Mouse (Mus musculus): ENCODE results near the gene Hmces. TPM values are rescaled to one million over a fixed set of nuclear protein-coding genes. Genes with fewer than 3 reads are reported as not detected.

Gene Hmces
- polyA plus RNA-seq (2015; fragmentation: Nextera tagmentation; extraction: Ambion mirVana) = 40.3 and 42.7 TPM in 2 replicates

GRCm38 (mm10) chr6:87913661-87914325, at the start of gene Hmces:
Hmces (plus strand) TSS chr6:87913935.
- WGBS = 2% methylated on average over 55 of the region's 62 CpGs

GRCm38 (mm10) chr6:87866211-87866610, 47.5 kb upstream of the Hmces start:
- H3K36me3 ChIP-seq = no peaks in the 10 kb centered on the region
- 88% methylated on average over 6 of the region's 6 CpGs for WGBS
- no peak overlapping the region for H3K4me3 ChIP-seq (replicated peaks)
- H3K4me2 ChIP-seq (replicated peaks) = no peak overlapping the region
- ATAC-seq = no peak
- H3K27ac ChIP-seq = no peak overlapping the region
- H3K27me3 ChIP-seq = no peaks in the 10 kb centered on the region
- H3K9ac ChIP-seq (replicated peaks) = no peak overlapping the region
- H3K9me3 ChIP-seq = no peaks in the 10 kb centered on the region
- no peaks in the 10 kb centered on the region for H3K4me1 ChIP-seq (replicated peaks)

More at GRCm38 (mm10) chr6:87913661-87914325, at the start of gene Hmces:
- H3K4me3 ChIP-seq (replicated peaks) = peak within 1 kb of the TSS; percentile 94
- peak within 1 kb of the TSS; percentile 84 for H3K27ac ChIP-seq
- H3K27me3 ChIP-seq = no peaks in the 10 kb centered on the region
- H3K9me3 ChIP-seq = no peaks in the 10 kb centered on the region
- H3K9ac ChIP-seq (replicated peaks) = peak within 1 kb of the TSS; percentile 85
- H3K4me2 ChIP-seq (replicated peaks) = peak within 1 kb of the TSS; percentile 84
- H3K4me1 ChIP-seq (replicated peaks) = peaks cover 20% of the 10 kb centered on the region
- peaks cover 62% of the 10 kb centered on the region for H3K36me3 ChIP-seq
- ATAC-seq = peak; percentile 94

- Histone ChIP-seq H3K9ac (replicated peaks) (no peak overlapping the region), H3K4me3 (replicated peaks) (no peak overlapping the region), H3K27me3 (no peaks in the 10 kb centered on the region), H3K4me1 (replicated peaks) (no peaks in the 10 kb centered on the region), H3K9me3 (no peaks in the 10 kb centered on the region), H3K27ac (no peak overlapping the region), H3K36me3 (no peaks in the 10 kb centered on the region), H3K4me2 (replicated peaks) (no peak overlapping the region)
- ATAC-seq = no peak
- WGBS = 83% methylated on average over 2 of the region's 2 CpGs
Observed at GRCm38 (mm10) chr6:87867256-87867655, 46.5 kb upstream of the Hmces start.

- Histone ChIP-seq H3K4me2 (replicated peaks) (no peak overlapping the region), H3K4me3 (replicated peaks) (no peak overlapping the region), H3K9me3 (no peaks in the 10 kb centered on the region), H3K27me3 (no peaks in the 10 kb centered on the region), H3K4me1 (replicated peaks) (no peaks in the 10 kb centered on the region), H3K9ac (replicated peaks) (no peak overlapping the region), H3K27ac (no peak overlapping the region), H3K36me3 (no peaks in the 10 kb centered on the region)
- ATAC-seq = no peak
- WGBS = 82% methylated on average over 9 of the region's 9 CpGs
Observed at GRCm38 (mm10) chr6:87868871-87869506, 44.7 kb upstream of the Hmces start.

- ATAC-seq = no peak
- Histone ChIP-seq H3K27me3 (no peaks in the 10 kb centered on the region), H3K4me2 (replicated peaks) (no peak overlapping the region), H3K27ac (no peak overlapping the region), H3K4me3 (replicated peaks) (no peak overlapping the region), H3K4me1 (replicated peaks) (no peaks in the 10 kb centered on the region), H3K36me3 (no peaks in the 10 kb centered on the region), H3K9me3 (no peaks in the 10 kb centered on the region), H3K9ac (replicated peaks) (no peak overlapping the region)
- WGBS = 81% methylated on average over 1 of the region's 1 CpGs
Observed at GRCm38 (mm10) chr6:87870440-87870839, 43.3 kb upstream of the Hmces start.

- H3K27me3 ChIP-seq = no peaks in the 10 kb centered on the region
- no peak for ATAC-seq
- H3K36me3 ChIP-seq = no peaks in the 10 kb centered on the region
- WGBS = 82% methylated on average over 7 of the region's 7 CpGs
- no peak overlapping the region for H3K9ac ChIP-seq (replicated peaks)
- H3K4me2 ChIP-seq (replicated peaks) = no peak overlapping the region
- no peak overlapping the region for H3K27ac ChIP-seq
- no peaks in the 10 kb centered on the region for H3K9me3 ChIP-seq
- H3K4me3 ChIP-seq (replicated peaks) = no peak overlapping the region
- no peaks in the 10 kb centered on the region for H3K4me1 ChIP-seq (replicated peaks)
Observed at GRCm38 (mm10) chr6:87871240-87871639, 42.5 kb upstream of the Hmces start.

GRCm38 (mm10) chr6:87873104-87873503, 40.6 kb upstream of the Hmces start:
- Histone ChIP-seq H3K4me1 (replicated peaks) (no peaks in the 10 kb centered on the region), H3K4me2 (replicated peaks) (no peak overlapping the region), H3K9ac (replicated peaks) (no peak overlapping the region), H3K27me3 (no peaks in the 10 kb centered on the region), H3K27ac (no peak overlapping the region), H3K4me3 (replicated peaks) (no peak overlapping the region), H3K9me3 (no peaks in the 10 kb centered on the region), H3K36me3 (no peaks in the 10 kb centered on the region)
- 76% methylated on average over 1 of the region's 1 CpGs for WGBS
- ATAC-seq = no peak

- 87% methylated on average over 2 of the region's 2 CpGs for WGBS
- Histone ChIP-seq H3K4me3 (replicated peaks) (no peak overlapping the region), H3K4me1 (replicated peaks) (no peaks in the 10 kb centered on the region), H3K36me3 (no peaks in the 10 kb centered on the region), H3K27me3 (no peaks in the 10 kb centered on the region), H3K9me3 (no peaks in the 10 kb centered on the region), H3K9ac (replicated peaks) (no peak overlapping the region), H3K27ac (no peak overlapping the region), H3K4me2 (replicated peaks) (no peak overlapping the region)
- no peak for ATAC-seq
Observed at GRCm38 (mm10) chr6:87873963-87874362, 39.8 kb upstream of the Hmces start.

- H3K4me1 ChIP-seq (replicated peaks) = no peaks in the 10 kb centered on the region
- H3K4me2 ChIP-seq (replicated peaks) = no peak overlapping the region
- ATAC-seq = no peak
- no peak overlapping the region for H3K4me3 ChIP-seq (replicated peaks)
- no peaks in the 10 kb centered on the region for H3K27me3 ChIP-seq
- H3K9me3 ChIP-seq = no peaks in the 10 kb centered on the region
- H3K36me3 ChIP-seq = no peaks in the 10 kb centered on the region
- H3K9ac ChIP-seq (replicated peaks) = no peak overlapping the region
- 89% methylated on average over 1 of the region's 1 CpGs for WGBS
- H3K27ac ChIP-seq = no peak overlapping the region
Observed at GRCm38 (mm10) chr6:87875083-87875482, 38.7 kb upstream of the Hmces start.

GRCm38 (mm10) chr6:87875562-87875961, 38.2 kb upstream of the Hmces start:
- Histone ChIP-seq H3K9ac (replicated peaks) (no peak overlapping the region), H3K9me3 (no peaks in the 10 kb centered on the region), H3K27ac (no peak overlapping the region), H3K4me2 (replicated peaks) (no peak overlapping the region), H3K4me1 (replicated peaks) (no peaks in the 10 kb centered on the region), H3K36me3 (no peaks in the 10 kb centered on the region), H3K27me3 (no peaks in the 10 kb centered on the region), H3K4me3 (replicated peaks) (no peak overlapping the region)
- ATAC-seq = no peak
- 91% methylated on average over 7 of the region's 7 CpGs for WGBS

- no peak overlapping the region for H3K9ac ChIP-seq (replicated peaks)
- no peaks in the 10 kb centered on the region for H3K4me1 ChIP-seq (replicated peaks)
- H3K36me3 ChIP-seq = no peaks in the 10 kb centered on the region
- H3K4me2 ChIP-seq (replicated peaks) = no peak overlapping the region
- no peak for ATAC-seq
- 81% methylated on average over 13 of the region's 13 CpGs for WGBS
- no peaks in the 10 kb centered on the region for H3K27me3 ChIP-seq
- H3K27ac ChIP-seq = no peak overlapping the region
- H3K9me3 ChIP-seq = no peaks in the 10 kb centered on the region
- no peak overlapping the region for H3K4me3 ChIP-seq (replicated peaks)
Observed at GRCm38 (mm10) chr6:87876068-87876643, 37.6 kb upstream of the Hmces start.

- ATAC-seq = no peak
- no peak overlapping the region for H3K4me3 ChIP-seq (replicated peaks)
- H3K9me3 ChIP-seq = no peaks in the 10 kb centered on the region
- no peak overlapping the region for H3K27ac ChIP-seq
- H3K27me3 ChIP-seq = no peaks in the 10 kb centered on the region
- H3K36me3 ChIP-seq = no peaks in the 10 kb centered on the region
- H3K4me1 ChIP-seq (replicated peaks) = 0 out of 2 replicates have a peak, but pooled peaks cover 2% of the 10 kb centered on the region
- WGBS = 65% methylated on average over 4 of the region's 4 CpGs
- no peak overlapping the region for H3K4me2 ChIP-seq (replicated peaks)
- H3K9ac ChIP-seq (replicated peaks) = no peak overlapping the region
Observed at GRCm38 (mm10) chr6:87879010-87879409, 34.7 kb upstream of the Hmces start.
